Comparison of ENCODE assay signal across 21 mouse cellular contexts in genomic region chr3:144394454-144394943, GRCm38 (mm10).
DNase-seq lines count a peak whose midpoint lies in the region; ATAC-seq lines count a peak whose summit lies in the region.
"Had no signal": no experiment of that assay in that cellular context is flagged by ENCODE, and none has a peak within 500 bp of the region (broad histone marks: within the 10 kb centered on the region; RNA-seq: fewer than 3 reads in every experiment).

No protein-coding gene starts in this region.

- no peak overlapping the region for H3K9ac ChIP-seq in hindbrain, embryonic 14.5 days
- no peak overlapping the region for H3K9ac ChIP-seq in hindbrain, embryonic 16.5 days (ENCODE audit: low read depth, low read length)
- H3K9ac ChIP-seq in embryonic facial prominence, embryonic 15.5 days = no peak overlapping the region
- H3K9ac ChIP-seq: hindbrain, embryonic 15.5 days; liver, embryonic 15.5 days; midbrain, embryonic 12.5 days had no signal

- no peak overlapping the region for H3K4me3 ChIP-seq in hindbrain, embryonic 14.5 days (replicated peaks; ENCODE audit: low read length)
- H3K4me3 ChIP-seq in hindbrain, embryonic 16.5 days (ENCODE audit: low read length) = no peak overlapping the region
- no peak overlapping the region for H3K4me3 ChIP-seq in embryonic facial prominence, embryonic 15.5 days (replicated peaks)
- H3K4me3 ChIP-seq: heart, embryonic 10.5 days; hindbrain, embryonic 15.5 days; left cerebral cortex, adult 2 months; liver, embryonic 15.5 days; midbrain, embryonic 12.5 days had no signal

- ATAC-seq in hindbrain, embryonic 14.5 days (ENCODE audit: low FRiP score) = no peak
- no peak for ATAC-seq in hindbrain, embryonic 16.5 days
- ATAC-seq in embryonic facial prominence, embryonic 15.5 days (ENCODE audit: insufficient number of reproducible peaks, low FRiP score, low TSS enrichment, low read depth) = no peak
- ATAC-seq: intestine, embryonic 16.5 days had no signal

- 0 out of 2 replicates have a peak overlapping the region, but pooled peaks have one; percentile 16 for H3K27ac ChIP-seq in hindbrain, embryonic 14.5 days
- no peak overlapping the region for H3K27ac ChIP-seq in hindbrain, embryonic 16.5 days (ENCODE audit: low read depth, low read length)
- no peak overlapping the region for H3K27ac ChIP-seq in embryonic facial prominence, embryonic 15.5 days (replicated peaks)
- H3K27ac ChIP-seq: heart, embryonic 10.5 days; hindbrain, embryonic 15.5 days; left cerebral cortex, adult 2 months; liver, embryonic 15.5 days; macrophage; midbrain, embryonic 12.5 days had no signal

- H3K9me3 ChIP-seq in hindbrain, embryonic 14.5 days (ENCODE audit: control insufficient read depth, low read length) = no peaks in the 10 kb centered on the region
- no peaks in the 10 kb centered on the region for H3K9me3 ChIP-seq in hindbrain, embryonic 16.5 days (ENCODE audit: control insufficient read depth, low read length)
- H3K9me3 ChIP-seq in embryonic facial prominence, embryonic 15.5 days (replicated peaks) = no peaks in the 10 kb centered on the region
- H3K9me3 ChIP-seq: heart, embryonic 10.5 days; hindbrain, embryonic 15.5 days; liver, embryonic 15.5 days; midbrain, embryonic 12.5 days had no signal

- no peaks in the 10 kb centered on the region for H3K36me3 ChIP-seq in hindbrain, embryonic 14.5 days (replicated peaks; ENCODE audit: control insufficient read depth, insufficient read depth)
- H3K36me3 ChIP-seq in hindbrain, embryonic 16.5 days (ENCODE audit: control insufficient read depth, insufficient read depth, low read length) = no peaks in the 10 kb centered on the region
- no peaks in the 10 kb centered on the region for H3K36me3 ChIP-seq in embryonic facial prominence, embryonic 15.5 days
- H3K36me3 ChIP-seq: heart, embryonic 10.5 days; hindbrain, embryonic 15.5 days; liver, embryonic 15.5 days; midbrain, embryonic 12.5 days had no signal

- no peaks in the 10 kb centered on the region for H3K27me3 ChIP-seq in hindbrain, embryonic 14.5 days (ENCODE audit: control insufficient read depth, insufficient read depth, low read length)
- no peaks in the 10 kb centered on the region for H3K27me3 ChIP-seq in hindbrain, embryonic 16.5 days (replicated peaks; ENCODE audit: control insufficient read depth, insufficient read depth, low read length)
- no peaks in the 10 kb centered on the region for H3K27me3 ChIP-seq in embryonic facial prominence, embryonic 15.5 days
- H3K27me3 ChIP-seq: hindbrain, embryonic 15.5 days; liver, embryonic 15.5 days; midbrain, embryonic 12.5 days had no signal

- no peaks in the 10 kb centered on the region; the same call in 1 of the 2 replicates for H3K4me1 ChIP-seq in hindbrain, embryonic 14.5 days (replicated peaks; ENCODE audit: control insufficient read depth, insufficient read depth, low read length)
- H3K4me1 ChIP-seq in hindbrain, embryonic 16.5 days (ENCODE audit: control insufficient read depth, insufficient read depth, low read depth, low read length) = peaks cover 6% of the 10 kb centered on the region
- H3K4me1 ChIP-seq in embryonic facial prominence, embryonic 15.5 days = peaks cover 22% of the 10 kb centered on the region

- H3K4me2 ChIP-seq in hindbrain, embryonic 14.5 days (replicated peaks) = no peak overlapping the region
- no peak overlapping the region for H3K4me2 ChIP-seq in hindbrain, embryonic 16.5 days (ENCODE audit: low read length)
- H3K4me2 ChIP-seq in embryonic facial prominence, embryonic 15.5 days (replicated peaks) = 0 out of 2 replicates have a peak overlapping the region, but pooled peaks have one; percentile 1
- H3K4me2 ChIP-seq: hindbrain, embryonic 15.5 days; liver, embryonic 15.5 days; midbrain, embryonic 12.5 days had no signal

- 57% methylated on average over 7 of the region's 7 CpGs for WGBS in hindbrain, embryonic 14.5 days
- 58% methylated on average over 7 of the region's 7 CpGs for WGBS in hindbrain, embryonic 16.5 days
- WGBS in embryonic facial prominence, embryonic 15.5 days = 47% methylated on average over 7 of the region's 7 CpGs

- peak; percentile 10 for DNase-seq in adrenal gland, adult 2 months
- DNase-seq in adrenal gland, adult 8-10 months = no peak
- no peak for DNase-seq in hindbrain, embryonic 14.5 days (ENCODE audit: low spot score)
- DNase-seq in 416B (ENCODE audit: low read depth) = peak; percentile 61
- no peak for DNase-seq in kidney, postnatal 36 days
- DNase-seq in heart, adult 11 months = no peak
- DNase-seq: cerebellum, adult 2 months; cerebellum, postnatal 36 days; heart, postnatal 4 days; kidney, adult 9 months; kidney, postnatal 14 days; right cerebral cortex, postnatal 14 days had no signal

Comparison
In these comparisons a context has a peak if more than half of its experiments do, and no peak if none do; other contexts are left out.
1. DNase-seq: peak in adrenal gland, adult 2 months (single experiment) and 416B (single experiment); none in adrenal gland, adult 8-10 months (single experiment), hindbrain, embryonic 14.5 days (single experiment), kidney, postnatal 36 days (0 of 2) and heart, adult 11 months (single experiment).